Mouse (Mus musculus): ENCODE data around the gene Atrnl1.
"Not testable (repeated sequence)": the region's sequence is repeated elsewhere in the genome, so short reads cannot be mapped to it uniquely, and the experiment has no call there.

Atrnl1 gene

GRCm38 (mm10) chr19:58021514-58022284 is 410.9 kb downstream of the Atrnl1 start:
- DNase-seq (ENCODE audit: extremely low spot score, low read depth, low spot score) = no peak

- no peak for DNase-seq (ENCODE audit: extremely low spot score, low read depth, low spot score)
Measured at GRCm38 (mm10) chr19:58023216-58023825, 412.5 kb downstream of the Atrnl1 start.

- no peak for DNase-seq (ENCODE audit: extremely low spot score, low read depth, low spot score)
Measured at GRCm38 (mm10) chr19:58025053-58025452, 414.2 kb downstream of the Atrnl1 start.

- DNase-seq (ENCODE audit: extremely low spot score, low read depth, low spot score) = no peak
Measured at GRCm38 (mm10) chr19:58029661-58030060, 418.8 kb downstream of the Atrnl1 start.

GRCm38 (mm10) chr19:58033241-58033640 is 422.4 kb downstream of the Atrnl1 start:
- DNase-seq (ENCODE audit: extremely low spot score, low read depth, low spot score) = no peak

GRCm38 (mm10) chr19:58036166-58036565 is 425.3 kb downstream of the Atrnl1 start:
- no peak for DNase-seq (ENCODE audit: extremely low spot score, low read depth, low spot score)

GRCm38 (mm10) chr19:58043120-58043519 is 432.3 kb downstream of the Atrnl1 start:
- DNase-seq (ENCODE audit: extremely low spot score, low read depth, low spot score) = no peak

GRCm38 (mm10) chr19:58043550-58043949 is 432.7 kb downstream of the Atrnl1 start:
- DNase-seq (ENCODE audit: extremely low spot score, low read depth, low spot score) = no peak

- no peak for DNase-seq (ENCODE audit: extremely low spot score, low read depth, low spot score)
Measured at GRCm38 (mm10) chr19:58044816-58045215, 434.0 kb downstream of the Atrnl1 start.

- no peak for DNase-seq (ENCODE audit: extremely low spot score, low read depth, low spot score)
Measured at GRCm38 (mm10) chr19:58046656-58047055, 435.8 kb downstream of the Atrnl1 start.

- DNase-seq (ENCODE audit: extremely low spot score, low read depth, low spot score) = not testable (repeated sequence)
Measured at GRCm38 (mm10) chr19:58050410-58050809, 439.6 kb downstream of the Atrnl1 start.

GRCm38 (mm10) chr19:58050986-58051385 is 440.2 kb downstream of the Atrnl1 start:
- DNase-seq (ENCODE audit: extremely low spot score, low read depth, low spot score) = no peak

- DNase-seq (ENCODE audit: extremely low spot score, low read depth, low spot score) = no peak
Measured at GRCm38 (mm10) chr19:58051905-58052304, 441.1 kb downstream of the Atrnl1 start.

- no peak for DNase-seq (ENCODE audit: extremely low spot score, low read depth, low spot score)
Measured at GRCm38 (mm10) chr19:58052444-58053135, 441.8 kb downstream of the Atrnl1 start.

GRCm38 (mm10) chr19:58059719-58060118 is 448.9 kb downstream of the Atrnl1 start:
- no peak for DNase-seq (ENCODE audit: extremely low spot score, low read depth, low spot score)

- no peak for DNase-seq (ENCODE audit: extremely low spot score, low read depth, low spot score)
Measured at GRCm38 (mm10) chr19:58060199-58060853, 449.5 kb downstream of the Atrnl1 start.

- no peak for DNase-seq (ENCODE audit: extremely low spot score, low read depth, low spot score)
Measured at GRCm38 (mm10) chr19:58060854-58061358, 450.1 kb downstream of the Atrnl1 start.

- DNase-seq (ENCODE audit: extremely low spot score, low read depth, low spot score) = no peak
Measured at GRCm38 (mm10) chr19:58061933-58062332, 451.1 kb downstream of the Atrnl1 start.

- DNase-seq (ENCODE audit: extremely low spot score, low read depth, low spot score) = no peak
Measured at GRCm38 (mm10) chr19:58063541-58063940, 452.7 kb downstream of the Atrnl1 start.

- DNase-seq (ENCODE audit: extremely low spot score, low read depth, low spot score) = no peak
Measured at GRCm38 (mm10) chr19:58064116-58065000, 453.5 kb downstream of the Atrnl1 start.

All from hindlimb bud, embryonic 11.5 days (tissue).